9 mouse cellular contexts compared by ENCODE assay signal in genomic region chr2:124100486-124101200, GRCm38 (mm10). TPM values are rescaled to one million over a fixed set of nuclear protein-coding genes. Genes with fewer than 3 reads are reported as not detected.
DNase-seq lines count a peak whose midpoint lies in the region; ATAC-seq and TF ChIP-seq lines count a peak whose summit lies in the region.
"Had no signal": no experiment of that assay in that cellular context is flagged by ENCODE, and none has a peak within 500 bp of the region (broad histone marks: within the 10 kb centered on the region; RNA-seq: fewer than 3 reads in every experiment).

No protein-coding gene starts in this region.

- no peaks in the 10 kb centered on the region for H3K9me3 ChIP-seq in forebrain, embryonic 11.5 days (ENCODE audit: control insufficient read depth, low read length)
- H3K9me3 ChIP-seq: megakaryocyte, embryonic 14.5 days had no signal

- H3K4me3 ChIP-seq in bone marrow, adult 2 months (replicated peaks; ENCODE audit: control insufficient read depth, low read depth, low read length): no peak overlapping the region
- H3K4me3 ChIP-seq in forebrain, embryonic 11.5 days (ENCODE audit: low read depth, low read length): no peak overlapping the region
- H3K4me3 ChIP-seq: megakaryocyte, embryonic 14.5 days had no signal

- no peaks in the 10 kb centered on the region for H3K36me3 ChIP-seq in forebrain, embryonic 11.5 days (ENCODE audit: control insufficient read depth, insufficient read depth, low read length)

- peak; percentile 91 for ATAC-seq in forebrain, embryonic 11.5 days (replicated peaks; ENCODE audit: low FRiP score)

- DNase-seq in ES-CJ7 (ENCODE audit: low read depth, low spot score): peak; percentile 46
- DNase-seq in forebrain, embryonic 11.5 days (ENCODE audit: low spot score): peak; percentile 75
- peak; percentile 67 to 74 for DNase-seq in heart, postnatal 14 days
- peak; percentile 74 to 81 for DNase-seq in kidney, postnatal 4 days
- DNase-seq in lung, postnatal 10 days: peak; percentile 73
- peak; percentile 82 to 83 for DNase-seq in right cerebral cortex, postnatal 10 days (ENCODE audit: low spot score in 2 of 2)
- DNase-seq in spleen, adult 12 weeks (ENCODE audit: low spot score): no peak

- no peak overlapping the region for H3K4me2 ChIP-seq in forebrain, embryonic 11.5 days (ENCODE audit: low read depth, low read length, severe bottlenecking)

- TF ChIP-seq POLR2A in bone marrow, adult 2 months (IDR thresholded peaks at IDR 0.05; ENCODE audit: borderline replicate concordance, control insufficient read depth, low read depth, low read length): no peak

- no peaks in the 10 kb centered on the region for H3K4me1 ChIP-seq in bone marrow, adult 2 months (ENCODE audit: control insufficient read depth, insufficient read depth, low read length)
- 0 out of 2 replicates have a peak, but pooled peaks cover 2% of the 10 kb centered on the region for H3K4me1 ChIP-seq in forebrain, embryonic 11.5 days (replicated peaks; ENCODE audit: control insufficient read depth, insufficient read depth, low read length)
- H3K4me1 ChIP-seq: megakaryocyte, embryonic 14.5 days had no signal

- 20% methylated on average over 9 of the region's 9 CpGs for WGBS in bone marrow, adult 2 months
- 19% methylated on average over 9 of the region's 9 CpGs for WGBS in forebrain, embryonic 11.5 days

- intact Hi-C loops in heart, postnatal 14 days (cut with DNase I): loop anchor here (1.0 to 10.0 kb wide), 7 partner anchors 187 to 1114 kb away; no protein-coding TSS in a partner anchor

- H3K9ac ChIP-seq in forebrain, embryonic 11.5 days (ENCODE audit: low read length): no peak overlapping the region

- TF ChIP-seq CTCF in bone marrow, adult 2 months (IDR thresholded peaks at IDR 0.05; ENCODE audit: control insufficient read depth, insufficient read depth, low read length): peak; percentile 46

- H3K27me3 ChIP-seq in forebrain, embryonic 11.5 days (ENCODE audit: control insufficient read depth, insufficient read depth, low read length): no peaks in the 10 kb centered on the region
- H3K27me3 ChIP-seq: megakaryocyte, embryonic 14.5 days had no signal

- no peak overlapping the region for H3K27ac ChIP-seq in bone marrow, adult 2 months (ENCODE audit: control insufficient read depth, insufficient read depth, low read depth, low read length, poor library complexity)
- H3K27ac ChIP-seq in forebrain, embryonic 11.5 days (ENCODE audit: low read depth, low read length): no peak overlapping the region

RNA-seq across cellular contexts. Expression of gene Sema6d, which starts 10.9 kb away (rescaled TPM):
- 4.0 and 6.7 TPM in 2 replicates for polyA plus RNA-seq in bone marrow, adult 2 months (2011; ENCODE audit: insufficient read depth, insufficient read length, low replicate concordance, missing spikeins)
- polyA plus RNA-seq in forebrain, embryonic 11.5 days (2014; fragmentation: Nextera tagmentation; extraction: Ambion mirVana): 8.7 and 9.8 TPM in 2 replicates
- total RNA-seq in heart, postnatal 14 days (2021): 10 to 100 TPM; 23.6 to 23.8 TPM
